Mouse (Mus musculus) liver, postnatal 0 days (tissue): ENCODE measurements around the gene Susd1.

ENCODE experiments used
- CTCF ChIP-seq: sonication (generic); IDR thresholded peaks from 2 replicates; pipeline ENCODE4 v1.5.1; 2016; ENCODE audit warnings: antibody characterized with exemption, low read depth
- EP300 ChIP-seq: IDR thresholded peaks from 2 replicates; pipeline ENCODE4 v1.6.1; 2016; ENCODE audit warnings: antibody characterized with exemption, low read depth, mild to moderate bottlenecking

DNA sequence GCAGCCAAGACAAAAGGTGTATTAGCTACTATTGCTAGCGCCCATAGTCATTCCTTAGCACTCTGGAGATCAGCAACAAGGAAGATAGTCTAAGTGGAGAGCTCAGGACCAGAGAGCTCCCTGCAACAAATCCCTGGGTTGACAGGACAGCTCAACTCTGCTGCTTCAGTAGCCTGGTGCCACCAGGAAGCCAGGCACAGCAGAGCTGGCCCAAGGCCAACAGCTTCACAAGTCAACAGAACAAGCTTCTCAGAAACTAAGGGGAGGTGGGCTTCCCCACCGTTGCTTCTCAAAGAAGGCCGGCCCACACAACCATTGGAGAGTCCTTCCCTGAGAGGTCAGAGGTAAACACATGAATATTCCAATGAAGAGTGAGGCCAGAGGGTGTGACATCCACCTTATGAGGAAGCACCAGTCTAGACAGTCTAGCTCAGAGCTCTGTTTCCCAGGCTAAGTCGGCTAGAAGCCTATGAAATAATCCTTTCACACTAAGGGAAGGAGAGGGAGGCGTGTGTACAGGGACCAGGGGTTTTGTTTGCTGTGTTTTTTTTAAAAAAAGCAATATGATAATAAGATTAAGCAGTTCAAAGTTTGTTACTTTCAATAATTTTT lies 65.8 kb downstream of the Susd1 start:
- TF ChIP-seq EP300 = no peak
- TF ChIP-seq CTCF = no peak
